Mouse (Mus musculus) heart, embryonic 10.5 days (tissue): Measurements from ENCODE around the gene Podxl. TPM values are rescaled to one million over a fixed set of nuclear protein-coding genes. Genes with fewer than 3 reads are reported as not detected.

Experiments used
- DNase-seq: peaks from one replicate; pipeline ENCODE4 v3.0.0-alpha.2; 2017; ENCODE audit warnings: low spot score
- H3K27ac ChIP-seq: fragments of 300-500 bp; sonication (generic); 2 replicates; pipeline ENCODE4 v1.5.1; 2016; ENCODE audit warnings: mild to moderate bottlenecking
- H3K27me3 ChIP-seq: fragments of 300-500 bp; sonication (generic); 2 replicates; pipeline ENCODE4 v1.6.1; 2016; ENCODE audit warnings: mild to moderate bottlenecking; ENCODE audit not compliant: poor library complexity, insufficient read depth, severe bottlenecking
- H3K36me3 ChIP-seq: fragments of 300-500 bp; sonication (generic); 2 replicates; pipeline ENCODE4 v1.6.1; 2016; ENCODE audit warnings: mild to moderate bottlenecking, moderate library complexity
- H3K4me1 ChIP-seq: fragments of 300-500 bp; sonication (generic); 2 replicates; pipeline ENCODE4 v1.6.1; 2016; ENCODE audit warnings: mild to moderate bottlenecking
- H3K4me3 ChIP-seq: fragments of 300-500 bp; sonication (generic); 2 replicates; pipeline ENCODE4 v1.5.1; 2016; ENCODE audit warnings: mild to moderate bottlenecking, moderate library complexity
- H3K9me3 ChIP-seq: fragments of 300-500 bp; sonication (generic); 2 replicates; pipeline ENCODE4 v1.6.1; 2016; ENCODE audit warnings: mild to moderate bottlenecking, moderate library complexity
- WGBS: fragments of 180-500 bp; shearing (Covaris S2); methylation state at CpG from one replicate; pipeline ENCODE4 v1.1.7; 2016; 5-methylcytosine and 5-hydroxymethylcytosine counted together
- polyA plus RNA-seq: library from polyadenylated mRNA; unstranded; fragments of >200 nt; fragmentation: Nextera tagmentation; extraction: Ambion mirVana; gene quantifications from 2 replicates; pipeline ENCODE4 v1.2.1, GENCODE M21; 2016

Podxl gene
- polyA plus RNA-seq, 1 experiment from 2014 or later = 62.0 TPM

GRCm38 (mm10) chr6:31528339-31528738 lies 35.4 kb downstream of the Podxl start:
- 79% methylated on average over 5 of the region's 5 CpGs for WGBS
- H3K4me1 ChIP-seq = peaks cover 14% of the 10 kb centered on the region; the same call in 1 of the 2 replicates

GRCm38 (mm10) chr6:31527897-31528296 lies 35.9 kb downstream of the Podxl start:
- H3K27me3 ChIP-seq = no peaks in the 10 kb centered on the region
- peaks cover 14% of the 10 kb centered on the region; the same call in 1 of the 2 replicates for H3K4me1 ChIP-seq
- peaks cover 53% of the 10 kb centered on the region for H3K36me3 ChIP-seq
- 73% methylated on average over 7 of the region's 7 CpGs for WGBS
- no peak overlapping the region for H3K27ac ChIP-seq
- DNase-seq = no peak
- no peak overlapping the region for H3K4me3 ChIP-seq
- H3K9me3 ChIP-seq = no peaks in the 10 kb centered on the region

More at GRCm38 (mm10) chr6:31528339-31528738, 35.4 kb downstream of the Podxl start:
- H3K27me3 ChIP-seq = no peaks in the 10 kb centered on the region
- H3K4me3 ChIP-seq = no peak overlapping the region
- no peak for DNase-seq
- no peaks in the 10 kb centered on the region for H3K9me3 ChIP-seq
- H3K27ac ChIP-seq = 0 out of 2 replicates have a peak overlapping the region, but pooled peaks have one; percentile 29
- peaks cover 49% of the 10 kb centered on the region for H3K36me3 ChIP-seq

GRCm38 (mm10) chr6:31526929-31527328 lies 36.9 kb downstream of the Podxl start:
- H3K27me3 ChIP-seq = no peaks in the 10 kb centered on the region
- no peak overlapping the region for H3K27ac ChIP-seq
- H3K4me3 ChIP-seq = no peak overlapping the region
- peaks cover 14% of the 10 kb centered on the region; the same call in 1 of the 2 replicates for H3K4me1 ChIP-seq
- 68% methylated on average over 5 of the region's 5 CpGs for WGBS
- H3K9me3 ChIP-seq = no peaks in the 10 kb centered on the region
- no peak for DNase-seq
- peaks cover 63% of the 10 kb centered on the region for H3K36me3 ChIP-seq

- Histone ChIP-seq H3K36me3 (peaks cover 77% of the 10 kb centered on the region), H3K4me1 (peaks cover 14% of the 10 kb centered on the region; the same call in 1 of the 2 replicates), H3K4me3 (no peak overlapping the region), H3K9me3 (no peaks in the 10 kb centered on the region), H3K27me3 (no peaks in the 10 kb centered on the region), H3K27ac (no peak overlapping the region)
- DNase-seq = no peak
- WGBS = 67% methylated on average over 6 of the region's 6 CpGs
Measured at GRCm38 (mm10) chr6:31525231-31525900, 38.4 kb downstream of the Podxl start.

- no peaks in the 10 kb centered on the region for H3K9me3 ChIP-seq
- peaks cover 78% of the 10 kb centered on the region for H3K36me3 ChIP-seq
- H3K27me3 ChIP-seq = no peaks in the 10 kb centered on the region
- H3K27ac ChIP-seq = no peak overlapping the region
- WGBS = 81% methylated on average over 8 of the region's 8 CpGs
- H3K4me1 ChIP-seq = peaks cover 14% of the 10 kb centered on the region; the same call in 1 of the 2 replicates
- no peak for DNase-seq
- no peak overlapping the region for H3K4me3 ChIP-seq
Measured at GRCm38 (mm10) chr6:31524647-31525046, 39.1 kb downstream of the Podxl start.

GRCm38 (mm10) chr6:31524121-31524520 lies 39.7 kb downstream of the Podxl start:
- H3K4me3 ChIP-seq = no peak overlapping the region
- peaks cover 12% of the 10 kb centered on the region; the same call in 1 of the 2 replicates for H3K4me1 ChIP-seq
- peaks cover 78% of the 10 kb centered on the region for H3K36me3 ChIP-seq
- 91% methylated on average over 13 of the region's 13 CpGs for WGBS
- no peak for DNase-seq
- H3K9me3 ChIP-seq = no peaks in the 10 kb centered on the region
- no peaks in the 10 kb centered on the region for H3K27me3 ChIP-seq
- H3K27ac ChIP-seq = no peak overlapping the region

GRCm38 (mm10) chr6:31523657-31524056 lies 40.1 kb downstream of the Podxl start:
- Histone ChIP-seq H3K9me3 (no peaks in the 10 kb centered on the region), H3K27me3 (no peaks in the 10 kb centered on the region), H3K4me1 (peaks cover 7% of the 10 kb centered on the region; the same call in 1 of the 2 replicates), H3K36me3 (peaks cover 75% of the 10 kb centered on the region), H3K27ac (no peak overlapping the region), H3K4me3 (no peak overlapping the region)
- DNase-seq = no peak
- WGBS = 94% methylated on average over 4 of the region's 4 CpGs

GRCm38 (mm10) chr6:31523039-31523438 lies 40.7 kb downstream of the Podxl start:
- no peak for DNase-seq
- WGBS = 79% methylated on average over 5 of the region's 5 CpGs
- Histone ChIP-seq H3K4me3 (no peak overlapping the region), H3K9me3 (no peaks in the 10 kb centered on the region), H3K36me3 (peaks cover 70% of the 10 kb centered on the region), H3K27ac (no peak overlapping the region), H3K4me1 (0 out of 2 replicates have a peak, but pooled peaks cover 6% of the 10 kb centered on the region), H3K27me3 (no peaks in the 10 kb centered on the region)

- peaks cover 68% of the 10 kb centered on the region for H3K36me3 ChIP-seq
Measured at GRCm38 (mm10) chr6:31522478-31522877, 41.3 kb downstream of the Podxl start.

GRCm38 (mm10) chr6:31521491-31522355 lies 42.1 kb downstream of the Podxl start:
- 86% methylated on average over 8 of the region's 8 CpGs for WGBS
- peaks cover 61% of the 10 kb centered on the region for H3K36me3 ChIP-seq
- DNase-seq = peak; percentile 68
- H3K9me3 ChIP-seq = no peaks in the 10 kb centered on the region
- no peak overlapping the region for H3K4me3 ChIP-seq
- H3K27ac ChIP-seq = no peak overlapping the region
- H3K4me1 ChIP-seq = peaks cover 15% of the 10 kb centered on the region; the same call in 1 of the 2 replicates
- H3K27me3 ChIP-seq = no peaks in the 10 kb centered on the region

More at GRCm38 (mm10) chr6:31522478-31522877, 41.3 kb downstream of the Podxl start:
- WGBS = 83% methylated on average over 4 of the region's 4 CpGs
- Histone ChIP-seq H3K27me3 (no peaks in the 10 kb centered on the region), H3K4me1 (peaks cover 10% of the 10 kb centered on the region; the same call in 1 of the 2 replicates), H3K9me3 (no peaks in the 10 kb centered on the region), H3K27ac (no peak overlapping the region), H3K4me3 (no peak overlapping the region)
- no peak for DNase-seq

- no peak overlapping the region for H3K4me3 ChIP-seq
- H3K9me3 ChIP-seq = no peaks in the 10 kb centered on the region
- no peak overlapping the region for H3K27ac ChIP-seq
- DNase-seq = peak; percentile 64
- H3K36me3 ChIP-seq = peaks cover 52% of the 10 kb centered on the region
- WGBS = 73% methylated on average over 7 of the region's 7 CpGs
- H3K4me1 ChIP-seq = peaks cover 12% of the 10 kb centered on the region; the same call in 1 of the 2 replicates
- H3K27me3 ChIP-seq = no peaks in the 10 kb centered on the region
Measured at GRCm38 (mm10) chr6:31520486-31521215, 43.1 kb downstream of the Podxl start.

- H3K4me3 ChIP-seq = no peak overlapping the region
- no peaks in the 10 kb centered on the region for H3K9me3 ChIP-seq
- WGBS = 67% methylated on average over 8 of the region's 8 CpGs
- H3K27ac ChIP-seq = no peak overlapping the region
- no peaks in the 10 kb centered on the region for H3K27me3 ChIP-seq
- peak; percentile 78 for DNase-seq
- peaks cover 36% of the 10 kb centered on the region for H3K36me3 ChIP-seq
- H3K4me1 ChIP-seq = peaks cover 12% of the 10 kb centered on the region; the same call in 1 of the 2 replicates
Measured at GRCm38 (mm10) chr6:31519001-31519471, 44.7 kb downstream of the Podxl start.
